ENCODE assay signal across 9 mouse cellular contexts in the genomic region with DNA sequence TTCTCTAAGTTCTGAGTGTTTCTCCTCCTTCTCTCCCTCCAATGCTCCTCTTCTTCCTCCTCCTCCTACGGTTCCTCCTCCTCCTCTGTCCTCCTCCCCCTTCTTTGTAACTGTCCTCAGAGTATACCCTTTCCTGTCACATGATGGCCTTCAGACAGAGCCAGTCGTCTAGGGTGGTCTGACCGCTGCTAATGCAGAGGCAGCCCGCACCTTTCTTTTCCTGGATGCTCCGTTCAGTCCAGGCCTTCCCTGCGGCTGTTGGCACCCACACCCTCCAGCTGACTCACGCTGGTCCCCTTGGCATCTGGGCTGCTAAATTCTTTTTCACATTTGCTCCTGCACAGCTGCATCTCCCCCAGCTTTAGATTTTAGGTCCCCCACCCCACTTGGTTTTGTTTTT. TPM values are rescaled to one million over a fixed set of nuclear protein-coding genes. Genes with fewer than 3 reads are reported as not detected.
DNase-seq lines count a peak whose midpoint lies in the region; ATAC-seq and TF ChIP-seq lines count a peak whose summit lies in the region.
"Had no signal": no experiment of that assay in that cellular context is flagged by ENCODE, and none has a peak within 500 bp of the region (broad histone marks: within the 10 kb centered on the region; RNA-seq: fewer than 3 reads in every experiment).

No protein-coding gene starts in this region.

- H3K36me3 ChIP-seq in kidney, embryonic 15.5 days: no peaks in the 10 kb centered on the region
- H3K36me3 ChIP-seq in kidney, adult 2 months (ENCODE audit: control insufficient read depth, insufficient read depth, low read length): no peaks in the 10 kb centered on the region
- no peaks in the 10 kb centered on the region for H3K36me3 ChIP-seq in heart, adult 2 months (ENCODE audit: control insufficient read depth, insufficient read depth, low read length)
- no peaks in the 10 kb centered on the region for H3K36me3 ChIP-seq in limb, embryonic 14.5 days (ENCODE audit: control insufficient read depth, insufficient read depth, low read length)
- H3K36me3 ChIP-seq in neural tube, embryonic 11.5 days (ENCODE audit: control insufficient read depth, insufficient read depth, low read length): no peaks in the 10 kb centered on the region

- 0 out of 2 replicates have a peak overlapping the region, but pooled peaks have one; percentile 1 for H3K9ac ChIP-seq in kidney, embryonic 15.5 days
- H3K9ac ChIP-seq in heart, adult 2 months (ENCODE audit: low read depth, low read length): peak overlapping the region; percentile 5; the same call in 1 of the 2 replicates
- no peak overlapping the region for H3K9ac ChIP-seq in limb, embryonic 14.5 days (ENCODE audit: low read depth, low read length, severe bottlenecking)
- peak overlapping the region; percentile 2; the same call in 1 of the 2 replicates for H3K9ac ChIP-seq in neural tube, embryonic 11.5 days (ENCODE audit: low read length)

- no peak for DNase-seq in kidney, adult 2 months
- DNase-seq in heart, adult 2 months: peak; percentile 44 to 52
- DNase-seq in limb, embryonic 14.5 days (ENCODE audit: low spot score): peak; percentile 36
- DNase-seq in neural tube, embryonic 11.5 days (ENCODE audit: low spot score): peak; percentile 40
- DNase-seq in urinary bladder, postnatal 36 days (ENCODE audit: low spot score in 2 of 2): no peak

- H3K79me2 ChIP-seq in heart, adult 2 months (replicated peaks; ENCODE audit: control insufficient read depth, insufficient read depth, low read length): no peaks in the 10 kb centered on the region

- H3K4me1 ChIP-seq in kidney, embryonic 15.5 days: peaks cover 35% of the 10 kb centered on the region
- no peaks in the 10 kb centered on the region for H3K4me1 ChIP-seq in kidney, adult 2 months (ENCODE audit: control insufficient read depth, insufficient read depth, low read length)
- peaks cover 18% of the 10 kb centered on the region for H3K4me1 ChIP-seq in brown adipose tissue, adult 24 weeks (ENCODE audit: control insufficient read depth, insufficient read depth, insufficient read length, low read length)
- H3K4me1 ChIP-seq in heart, adult 2 months (ENCODE audit: control insufficient read depth, insufficient read depth, low read length): peaks cover 17% of the 10 kb centered on the region
- peaks cover 13% of the 10 kb centered on the region for H3K4me1 ChIP-seq in limb, embryonic 14.5 days (ENCODE audit: control insufficient read depth, insufficient read depth, low read length)
- peaks cover 3% of the 10 kb centered on the region; the same call in 1 of the 2 replicates for H3K4me1 ChIP-seq in neural tube, embryonic 11.5 days (ENCODE audit: control insufficient read depth, insufficient read depth, low read length)

- no peak overlapping the region for H3K4me2 ChIP-seq in kidney, embryonic 15.5 days
- H3K4me2 ChIP-seq in limb, embryonic 14.5 days (replicated peaks; ENCODE audit: low read depth, low read length, severe bottlenecking): peak overlapping the region; percentile 3; the same call in 1 of the 2 replicates
- no peak overlapping the region; the same call in 1 of the 2 replicates for H3K4me2 ChIP-seq in neural tube, embryonic 11.5 days (ENCODE audit: low read depth)

- peak overlapping the region; percentile 84 for H3K27ac ChIP-seq in kidney, embryonic 15.5 days
- no peak overlapping the region; the same call in 1 of the 2 replicates for H3K27ac ChIP-seq in kidney, adult 2 months (ENCODE audit: insufficient read depth, low read depth, low read length)
- peak overlapping the region; percentile 74 for H3K27ac ChIP-seq in brown adipose tissue, adult 24 weeks (replicated peaks; ENCODE audit: low read depth, low read length)
- peak overlapping the region; percentile 69 for H3K27ac ChIP-seq in heart, adult 2 months
- H3K27ac ChIP-seq in limb, embryonic 14.5 days (replicated peaks; ENCODE audit: low read depth, low read length): peak overlapping the region; percentile 79
- peak overlapping the region; percentile 79 for H3K27ac ChIP-seq in neural tube, embryonic 11.5 days (ENCODE audit: low read depth, low read length)

- intact Hi-C loops in heart, adult 2 months (cut with DNase I): loop anchor here (2.0 kb wide), 1 partner anchor 18 kb away; no protein-coding TSS in a partner anchor

- 20% methylated on average over 7 of the region's 7 CpGs for WGBS in kidney, embryonic 15.5 days
- WGBS in kidney, adult 2 months: 56% methylated on average over 7 of the region's 7 CpGs
- 30% methylated on average over 7 of the region's 7 CpGs for WGBS in heart, adult 2 months
- WGBS in limb, embryonic 14.5 days: 26% methylated on average over 7 of the region's 7 CpGs
- 29% methylated on average over 7 of the region's 7 CpGs for WGBS in neural tube, embryonic 11.5 days

- no peak for TF ChIP-seq EP300 in heart, adult 2 months (IDR thresholded peaks at IDR 0.05; ENCODE audit: insufficient read depth, low read depth, low read length)

- TF ChIP-seq CTCF in kidney, adult 2 months (conservative IDR thresholded peaks at IDR 0.05; ENCODE audit: insufficient read depth, insufficient read length, low read depth, low read length): no peak
- no peak for TF ChIP-seq CTCF in heart, adult 2 months (IDR thresholded peaks at IDR 0.05)

- H3K4me3 ChIP-seq in kidney, embryonic 15.5 days (replicated peaks): no peak overlapping the region
- H3K4me3 ChIP-seq in kidney, adult 2 months (ENCODE audit: insufficient read depth, low read depth, low read length): no peak overlapping the region
- H3K4me3 ChIP-seq in brown adipose tissue, adult 24 weeks (ENCODE audit: insufficient read depth, low read depth, low read length): no peak overlapping the region
- H3K4me3 ChIP-seq in heart, adult 2 months: no peak overlapping the region
- H3K4me3 ChIP-seq in limb, embryonic 14.5 days (replicated peaks; ENCODE audit: low read length): no peak overlapping the region
- no peak overlapping the region for H3K4me3 ChIP-seq in neural tube, embryonic 11.5 days (ENCODE audit: low read depth, low read length)

- no peaks in the 10 kb centered on the region for H3K9me3 ChIP-seq in kidney, embryonic 15.5 days (replicated peaks)
- H3K9me3 ChIP-seq in limb, embryonic 14.5 days (ENCODE audit: control insufficient read depth, low read length): no peaks in the 10 kb centered on the region
- H3K9me3 ChIP-seq in neural tube, embryonic 11.5 days (ENCODE audit: control insufficient read depth, low read length): no peaks in the 10 kb centered on the region

- H3K27me3 ChIP-seq in kidney, embryonic 15.5 days: no peaks in the 10 kb centered on the region
- no peaks in the 10 kb centered on the region for H3K27me3 ChIP-seq in kidney, adult 2 months (replicated peaks; ENCODE audit: control insufficient read depth, insufficient read depth, low read length)
- no peaks in the 10 kb centered on the region for H3K27me3 ChIP-seq in heart, adult 2 months (ENCODE audit: control insufficient read depth, insufficient read depth, low read length)
- no peaks in the 10 kb centered on the region for H3K27me3 ChIP-seq in limb, embryonic 14.5 days (ENCODE audit: control insufficient read depth, insufficient read depth, low read length)
- H3K27me3 ChIP-seq in neural tube, embryonic 11.5 days (ENCODE audit: control insufficient read depth, insufficient read depth, low read length): no peaks in the 10 kb centered on the region

- ATAC-seq in kidney, embryonic 15.5 days (replicated peaks; ENCODE audit: low FRiP score): peak; percentile 64; the same call in 1 of the 2 replicates
- ATAC-seq in limb, embryonic 14.5 days (ENCODE audit: low FRiP score, low read depth): peak; percentile 68
- no peak for ATAC-seq in neural tube, embryonic 11.5 days (ENCODE audit: insufficient read depth, low FRiP score, low TSS enrichment)
- no peak; the same call in 1 of the 2 replicates for ATAC-seq in frontal cortex, adult (ENCODE audit: low TSS enrichment)

- no peak for TF ChIP-seq POLR2A in kidney, adult 2 months (IDR thresholded peaks at IDR 0.05; ENCODE audit: low read depth, low read length)
- TF ChIP-seq POLR2A in heart, adult 2 months (IDR thresholded peaks at IDR 0.05; ENCODE audit: insufficient read depth, low read depth, low read length): no peak
- TF ChIP-seq POLR2A in limb, embryonic 14.5 days (IDR thresholded peaks at IDR 0.05; ENCODE audit: borderline replicate concordance, extremely low read depth, insufficient read depth, insufficient read length): no peak

RNA-seq across cellular contexts. Expression of a gene that starts 9.8 kb away (rescaled TPM):
- not detected in 2 replicates for polyA plus RNA-seq in kidney, embryonic 15.5 days (2015; fragmentation: Nextera tagmentation; extraction: Ambion mirVana)
- polyA plus RNA-seq in kidney, adult 2 months (2012; rRNA removed): not detected in 2 replicates
- polyA plus RNA-seq in brown adipose tissue, adult 24 weeks (2012; ENCODE audit: insufficient read depth, insufficient read length, missing spikeins): not detected in 2 replicates
- total RNA-seq in heart, adult 2 months (2021): under 1 TPM in 1 of 2 experiments, not detected in 1; 0.43 TPM
- polyA plus RNA-seq in heart, adult 2 months (2012; rRNA removed): not detected in 2 replicates
- polyA plus RNA-seq in limb, embryonic 14.5 days (2012; rRNA removed): not detected in 2 replicates
- polyA plus RNA-seq in limb, embryonic 14.5 days (2014; fragmentation: Nextera tagmentation; extraction: Ambion mirVana): not detected in 2 replicates
- not detected in 2 replicates for polyA plus RNA-seq in neural tube, embryonic 11.5 days (2014; fragmentation: Nextera tagmentation; extraction: Ambion mirVana)
- total RNA-seq: ES-E14 had no signal

RNA-seq across cellular contexts. Expression of a gene that starts 33.0 kb away (rescaled TPM):
- 8.9 and 9.0 TPM in 2 replicates for polyA plus RNA-seq in kidney, embryonic 15.5 days (2015; fragmentation: Nextera tagmentation; extraction: Ambion mirVana)
- polyA plus RNA-seq in kidney, adult 2 months (2012; rRNA removed): 10.2 TPM in 2 replicates
- 9.9 and 14.3 TPM in 2 replicates for polyA plus RNA-seq in brown adipose tissue, adult 24 weeks (2012; ENCODE audit: insufficient read depth, insufficient read length, missing spikeins)
- 10 to 100 TPM; 30.5 to 30.9 TPM for total RNA-seq in heart, adult 2 months (2021)
- 8.5 and 13.5 TPM in 2 replicates for polyA plus RNA-seq in heart, adult 2 months (2012; rRNA removed)
- polyA plus RNA-seq in limb, embryonic 14.5 days (2012; rRNA removed): 21.7 and 25.2 TPM in 2 replicates
- 10.8 and 12.1 TPM in 2 replicates for polyA plus RNA-seq in limb, embryonic 14.5 days (2014; fragmentation: Nextera tagmentation; extraction: Ambion mirVana)
- polyA plus RNA-seq in neural tube, embryonic 11.5 days (2014; fragmentation: Nextera tagmentation; extraction: Ambion mirVana): 10.3 and 11.3 TPM in 2 replicates

RNA-seq across cellular contexts. Expression of a gene that starts 52.0 kb away (rescaled TPM):
- 316 and 358 TPM in 2 replicates for polyA plus RNA-seq in kidney, embryonic 15.5 days (2015; fragmentation: Nextera tagmentation; extraction: Ambion mirVana)
- polyA plus RNA-seq in kidney, adult 2 months (2012; rRNA removed): 59.3 and 72.3 TPM in 2 replicates
- polyA plus RNA-seq in brown adipose tissue, adult 24 weeks (2012; ENCODE audit: insufficient read depth, insufficient read length, missing spikeins): 8.8 TPM in 2 replicates
- 10 to 100 TPM; 11.3 to 16.3 TPM for total RNA-seq in heart, adult 2 months (2021)
- polyA plus RNA-seq in heart, adult 2 months (2012; rRNA removed): 19.0 and 36.4 TPM in 2 replicates
- polyA plus RNA-seq in limb, embryonic 14.5 days (2012; rRNA removed): 640 and 929 TPM in 2 replicates
- polyA plus RNA-seq in limb, embryonic 14.5 days (2014; fragmentation: Nextera tagmentation; extraction: Ambion mirVana): 384 and 448 TPM in 2 replicates
- polyA plus RNA-seq in neural tube, embryonic 11.5 days (2014; fragmentation: Nextera tagmentation; extraction: Ambion mirVana): 448 and 486 TPM in 2 replicates

Comparison
In these comparisons a context has a peak if more than half of its experiments do, and no peak if none do; other contexts are left out.
1. ATAC-seq: peak in kidney, embryonic 15.5 days (single experiment) and limb, embryonic 14.5 days (single experiment); none in neural tube, embryonic 11.5 days (single experiment) and frontal cortex, adult (single experiment).
2. DNase-seq: peak in heart, adult 2 months (2 of 2), limb, embryonic 14.5 days (single experiment) and neural tube, embryonic 11.5 days (single experiment); none in kidney, adult 2 months (single experiment) and urinary bladder, postnatal 36 days (0 of 2).